Comparison of ENCODE assay signal across 11 mouse cellular contexts in genomic region chr10:24158470-24159254, GRCm38 (mm10). TPM values are rescaled to one million over a fixed set of nuclear protein-coding genes. Genes with fewer than 3 reads are reported as not detected.
DNase-seq lines count a peak whose midpoint lies in the region; ATAC-seq and TF ChIP-seq lines count a peak whose summit lies in the region.
"Had no signal": no experiment of that assay in that cellular context is flagged by ENCODE, and none has a peak within 500 bp of the region (broad histone marks: within the 10 kb centered on the region; RNA-seq: fewer than 3 reads in every experiment).

No protein-coding gene starts in this region.

- H3K9ac ChIP-seq in heart, postnatal 0 days (replicated peaks; ENCODE audit: low read depth, low read length): no peak overlapping the region
- H3K9ac ChIP-seq in ES-Bruce4 (ENCODE audit: low read depth, poor library complexity, severe bottlenecking): no peak overlapping the region
- H3K9ac ChIP-seq in neural tube, embryonic 13.5 days: no peak overlapping the region
- no peak overlapping the region for H3K9ac ChIP-seq in kidney, embryonic 15.5 days
- H3K9ac ChIP-seq: limb, embryonic 15.5 days had no signal

- 0 out of 2 replicates have a peak, but pooled peaks cover 4% of the 10 kb centered on the region for H3K4me1 ChIP-seq in heart, postnatal 0 days (ENCODE audit: control insufficient read depth, insufficient read depth)
- H3K4me1 ChIP-seq in ES-Bruce4 (ENCODE audit: control insufficient read depth, insufficient read depth, low read length): no peaks in the 10 kb centered on the region
- H3K4me1 ChIP-seq in neural tube, embryonic 13.5 days (replicated peaks): peaks cover under 1% of the 10 kb centered on the region; the same call in 1 of the 2 replicates
- H3K4me1 ChIP-seq in kidney, embryonic 15.5 days: peaks cover 14% of the 10 kb centered on the region
- H3K4me1 ChIP-seq: limb, embryonic 15.5 days had no signal

- 74% methylated on average over 12 of the region's 12 CpGs for WGBS in heart, postnatal 0 days
- 90% methylated on average over 12 of the region's 12 CpGs for WGBS in neural tube, embryonic 13.5 days
- 94% methylated on average over 12 of the region's 12 CpGs for WGBS in kidney, embryonic 15.5 days

- no peak for TF ChIP-seq POLR2A in ES-Bruce4 (IDR thresholded peaks at IDR 0.05; ENCODE audit: insufficient read depth, low read length)

- no peaks in the 10 kb centered on the region for H3K9me3 ChIP-seq in heart, postnatal 0 days (replicated peaks; ENCODE audit: control insufficient read depth, low read length)
- H3K9me3 ChIP-seq in ES-Bruce4 (replicated peaks; ENCODE audit: control insufficient read depth, insufficient read depth, low read length, poor library complexity, severe bottlenecking): no peaks in the 10 kb centered on the region
- H3K9me3 ChIP-seq in neural tube, embryonic 13.5 days: no peaks in the 10 kb centered on the region; the same call in 1 of the 2 replicates
- H3K9me3 ChIP-seq in kidney, embryonic 15.5 days (replicated peaks): no peaks in the 10 kb centered on the region
- H3K9me3 ChIP-seq: limb, embryonic 15.5 days had no signal

- TF ChIP-seq EP300 in heart, postnatal 0 days (IDR thresholded peaks at IDR 0.05; ENCODE audit: low read depth): no peak
- TF ChIP-seq EP300 in ES-Bruce4 (IDR thresholded peaks at IDR 0.05; ENCODE audit: insufficient read depth, low read depth, low read length): peak; percentile 83; the same call in 1 of the 2 replicates

- TF ChIP-seq CTCF in heart, postnatal 0 days (IDR thresholded peaks at IDR 0.05; ENCODE audit: low read depth): no peak
- TF ChIP-seq CTCF in ES-Bruce4 (IDR thresholded peaks at IDR 0.05; ENCODE audit: low read depth, low read length): no peak

- peaks cover 30% of the 10 kb centered on the region for H3K36me3 ChIP-seq in heart, postnatal 0 days (replicated peaks; ENCODE audit: control insufficient read depth, insufficient read depth, low read length)
- H3K36me3 ChIP-seq in ES-Bruce4 (ENCODE audit: control insufficient read depth, insufficient read depth, low read length, poor library complexity, severe bottlenecking): peaks cover 4% of the 10 kb centered on the region; the same call in 1 of the 2 replicates
- H3K36me3 ChIP-seq in neural tube, embryonic 13.5 days: peaks cover 41% of the 10 kb centered on the region
- peaks cover 59% of the 10 kb centered on the region for H3K36me3 ChIP-seq in kidney, embryonic 15.5 days

- ATAC-seq in heart, postnatal 0 days (ENCODE audit: insufficient read depth, low read depth): 0 out of 2 replicates have a peak, but pooled peaks have one; percentile 39
- ATAC-seq in neural tube, embryonic 13.5 days (ENCODE audit: low read depth): 0 out of 2 replicates have a peak, but pooled peaks have one; percentile 27
- ATAC-seq in kidney, embryonic 15.5 days (replicated peaks; ENCODE audit: low FRiP score): no peak
- ATAC-seq: Patski had no signal

- no peak overlapping the region for H3K4me2 ChIP-seq in heart, postnatal 0 days (ENCODE audit: low read depth, low read length)
- no peak overlapping the region for H3K4me2 ChIP-seq in neural tube, embryonic 13.5 days
- H3K4me2 ChIP-seq in kidney, embryonic 15.5 days: no peak overlapping the region
- H3K4me2 ChIP-seq: limb, embryonic 15.5 days had no signal

- H3K27ac ChIP-seq in heart, postnatal 0 days (ENCODE audit: low read depth): no peak overlapping the region
- peak overlapping the region; percentile 76 for H3K27ac ChIP-seq in ES-Bruce4 (ENCODE audit: insufficient read depth, low read length)
- H3K27ac ChIP-seq in neural tube, embryonic 13.5 days (replicated peaks): no peak overlapping the region
- no peak overlapping the region for H3K27ac ChIP-seq in kidney, embryonic 15.5 days
- H3K27ac ChIP-seq: limb, embryonic 15.5 days had no signal

- H3K4me3 ChIP-seq in heart, postnatal 0 days (ENCODE audit: low read depth, low read length): no peak overlapping the region
- no peak overlapping the region for H3K4me3 ChIP-seq in ES-Bruce4 (ENCODE audit: low read depth, low read length)
- no peak overlapping the region for H3K4me3 ChIP-seq in neural tube, embryonic 13.5 days
- H3K4me3 ChIP-seq in kidney, embryonic 15.5 days (replicated peaks): no peak overlapping the region
- H3K4me3 ChIP-seq: limb, embryonic 15.5 days had no signal

- DNase-seq in heart, postnatal 0 days (ENCODE audit: low spot score): no peak
- DNase-seq in heart, adult 8-10 months (ENCODE audit: low spot score): no peak
- DNase-seq in 3134 (ENCODE audit: extremely low read depth, insufficient read length, low spot score): peak; percentile 4
- no peak for DNase-seq in lung, adult 18-20 months
- no peak for DNase-seq in Muller cell, postnatal 12 days (ENCODE audit: inconsistent ontology term)

- no peaks in the 10 kb centered on the region for H3K27me3 ChIP-seq in heart, postnatal 0 days (ENCODE audit: control insufficient read depth, insufficient read depth, low read length)
- H3K27me3 ChIP-seq in ES-Bruce4 (ENCODE audit: control insufficient read depth, insufficient read depth, low read length, poor library complexity, severe bottlenecking): no peaks in the 10 kb centered on the region
- H3K27me3 ChIP-seq in neural tube, embryonic 13.5 days: no peaks in the 10 kb centered on the region
- no peaks in the 10 kb centered on the region for H3K27me3 ChIP-seq in kidney, embryonic 15.5 days
- H3K27me3 ChIP-seq: limb, embryonic 15.5 days; Patski had no signal

RNA-seq across cellular contexts. Expression of gene Stx7, which starts 9.6 kb away (rescaled TPM):
- 30.1 and 35.6 TPM in 2 replicates for total RNA-seq in heart, postnatal 0 days (2014; rRNA removed; ENCODE audit: low replicate concordance)
- 67.8 and 68.8 TPM in 2 replicates for polyA plus RNA-seq in heart, postnatal 0 days (2015; fragmentation: Nextera tagmentation; extraction: Ambion mirVana)
- total RNA-seq in heart, adult 8-10 months (2022): 10 to 100 TPM; 41.3 to 54.2 (median 48.0) TPM
- polyA plus RNA-seq in ES-Bruce4 (2011; ENCODE audit: insufficient read depth, insufficient read length, low read depth, missing spikeins): 78.3 and 99.4 TPM in 2 replicates
- polyA plus RNA-seq in neural tube, embryonic 13.5 days (2015; fragmentation: Nextera tagmentation; extraction: Ambion mirVana): 255 and 271 TPM in 2 replicates
- polyA plus RNA-seq in kidney, embryonic 15.5 days (2015; fragmentation: Nextera tagmentation; extraction: Ambion mirVana): 108 and 115 TPM in 2 replicates

RNA-seq across cellular contexts. Expression of gene Taar9, which starts 49.3 kb away (rescaled TPM):
- not detected in 2 replicates for total RNA-seq in heart, postnatal 0 days (2014; rRNA removed; ENCODE audit: low replicate concordance)
- not detected in 2 replicates for polyA plus RNA-seq in heart, postnatal 0 days (2015; fragmentation: Nextera tagmentation; extraction: Ambion mirVana)
- not detected for total RNA-seq in heart, adult 8-10 months (2022)
- not detected in 2 replicates for polyA plus RNA-seq in ES-Bruce4 (2011; ENCODE audit: insufficient read depth, insufficient read length, low read depth, missing spikeins)
- polyA plus RNA-seq in neural tube, embryonic 13.5 days (2015; fragmentation: Nextera tagmentation; extraction: Ambion mirVana): not detected in 2 replicates
- polyA plus RNA-seq in kidney, embryonic 15.5 days (2015; fragmentation: Nextera tagmentation; extraction: Ambion mirVana): not detected in 2 replicates
- total RNA-seq: megakaryocyte progenitor cell, adult 5-6 weeks had no signal
- polyA plus RNA-seq: limb, embryonic 15.5 days; Patski had no signal

RNA-seq across cellular contexts. Expression of gene Taar8c, which starts 57.0 kb away (rescaled TPM):
- total RNA-seq in heart, postnatal 0 days (2014; rRNA removed; ENCODE audit: low replicate concordance): not detected in 2 replicates
- not detected in 2 replicates for polyA plus RNA-seq in heart, postnatal 0 days (2015; fragmentation: Nextera tagmentation; extraction: Ambion mirVana)
- not detected for total RNA-seq in heart, adult 8-10 months (2022)
- polyA plus RNA-seq in ES-Bruce4 (2011; ENCODE audit: insufficient read depth, insufficient read length, low read depth, missing spikeins): not detected in 2 replicates
- not detected in 2 replicates for polyA plus RNA-seq in neural tube, embryonic 13.5 days (2015; fragmentation: Nextera tagmentation; extraction: Ambion mirVana)
- not detected in 2 replicates for polyA plus RNA-seq in kidney, embryonic 15.5 days (2015; fragmentation: Nextera tagmentation; extraction: Ambion mirVana)
- total RNA-seq: megakaryocyte progenitor cell, adult 5-6 weeks had no signal
- polyA plus RNA-seq: limb, embryonic 15.5 days; Patski had no signal
